Mouse (Mus musculus) CH12.LX (cell line): ENCODE data around the gene Hspb11.

Experiments
- CTCF ChIP-seq, 2 experiments: IDR thresholded peaks in 1 of 2; conservative IDR thresholded peaks in 1 of 2; 2 replicates each; pipeline ENCODE4 v1.5.1; 2011 to 2012; ENCODE audit warnings: low read depth in 2 of 2, low read length in 2 of 2, improper control_type of control experiment in 1 of 2, inconsistent platforms in 1 of 2, mild to moderate bottlenecking in 1 of 2, moderate library complexity in 1 of 2
- EP300 ChIP-seq: IDR thresholded peaks from 2 replicates; pipeline ENCODE4 v1.6.1; 2011; ENCODE audit warnings: low read length, improper control_type of control experiment
- ETS1 ChIP-seq: conservative IDR thresholded peaks from 2 replicates; pipeline ENCODE4 v1.6.1; 2012; ENCODE audit warnings: low read depth, mild to moderate bottlenecking, inconsistent platforms, low read length, improper control_type of control experiment, moderate library complexity
- MAZ ChIP-seq: IDR thresholded peaks from 2 replicates; pipeline ENCODE4 v1.6.1; 2012; ENCODE audit warnings: low read depth, mild to moderate bottlenecking, inconsistent platforms, low read length, improper control_type of control experiment, moderate library complexity
- POLR2A ChIP-seq: IDR thresholded peaks from 2 replicates; pipeline ENCODE4 v1.6.1; 2011; ENCODE audit warnings: low read depth, mild to moderate bottlenecking, improper control_type of control experiment, low read length
- USF1 ChIP-seq: IDR thresholded peaks from 2 replicates; pipeline ENCODE4 v1.6.1; 2014; ENCODE audit warnings: low read depth, mild to moderate bottlenecking, inconsistent platforms, low read length, improper control_type of control experiment
- ZKSCAN1 ChIP-seq: IDR thresholded peaks from 2 replicates; pipeline ENCODE4 v1.6.1; 2012; ENCODE audit warnings: low read depth, inconsistent platforms, low read length, improper control_type of control experiment, borderline replicate concordance
- ZNF384 ChIP-seq: IDR thresholded peaks from 2 replicates; pipeline ENCODE4 v1.6.1; 2012; ENCODE audit warnings: low read depth, low read length, improper control_type of control experiment, inconsistent platforms

DNA sequence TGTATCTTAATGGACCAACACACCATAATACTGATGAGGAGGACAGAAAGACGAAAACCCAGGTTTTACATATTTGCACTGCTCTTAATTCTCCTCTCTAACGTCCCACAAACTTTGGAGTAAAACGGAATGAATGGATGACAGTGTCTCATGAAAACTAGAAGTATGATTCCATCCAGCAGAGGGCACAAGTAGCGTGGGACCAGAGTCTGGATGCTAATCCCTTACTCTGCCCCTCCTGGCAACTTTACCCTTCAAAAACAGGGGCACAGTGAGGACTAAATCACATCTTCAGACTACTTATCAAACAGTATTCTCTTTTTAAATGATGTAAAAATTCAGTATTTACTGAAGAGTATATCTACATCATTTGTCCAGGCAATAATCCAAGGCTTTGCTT is 2.9 kb upstream of the Hspb11 start:
- TF ChIP-seq ZKSCAN1 (no peak), POLR2A (no peak), MAZ (no peak), USF1 (no peak), EP300 (no peak), CTCF (conservative IDR thresholded peaks at IDR 0.05 in 1 of 2, IDR thresholded peaks at IDR 0.05 in 1 of 2; ENCODE audit: low read depth in 2 of 2, low read length in 2 of 2) (peak; percentile 37 to 87; a peak in 3 of 4 replicates), ZNF384 (no peak), ETS1 (no peak)
